ENCODE assay signal across 8 mouse cellular contexts in the genomic region with DNA sequence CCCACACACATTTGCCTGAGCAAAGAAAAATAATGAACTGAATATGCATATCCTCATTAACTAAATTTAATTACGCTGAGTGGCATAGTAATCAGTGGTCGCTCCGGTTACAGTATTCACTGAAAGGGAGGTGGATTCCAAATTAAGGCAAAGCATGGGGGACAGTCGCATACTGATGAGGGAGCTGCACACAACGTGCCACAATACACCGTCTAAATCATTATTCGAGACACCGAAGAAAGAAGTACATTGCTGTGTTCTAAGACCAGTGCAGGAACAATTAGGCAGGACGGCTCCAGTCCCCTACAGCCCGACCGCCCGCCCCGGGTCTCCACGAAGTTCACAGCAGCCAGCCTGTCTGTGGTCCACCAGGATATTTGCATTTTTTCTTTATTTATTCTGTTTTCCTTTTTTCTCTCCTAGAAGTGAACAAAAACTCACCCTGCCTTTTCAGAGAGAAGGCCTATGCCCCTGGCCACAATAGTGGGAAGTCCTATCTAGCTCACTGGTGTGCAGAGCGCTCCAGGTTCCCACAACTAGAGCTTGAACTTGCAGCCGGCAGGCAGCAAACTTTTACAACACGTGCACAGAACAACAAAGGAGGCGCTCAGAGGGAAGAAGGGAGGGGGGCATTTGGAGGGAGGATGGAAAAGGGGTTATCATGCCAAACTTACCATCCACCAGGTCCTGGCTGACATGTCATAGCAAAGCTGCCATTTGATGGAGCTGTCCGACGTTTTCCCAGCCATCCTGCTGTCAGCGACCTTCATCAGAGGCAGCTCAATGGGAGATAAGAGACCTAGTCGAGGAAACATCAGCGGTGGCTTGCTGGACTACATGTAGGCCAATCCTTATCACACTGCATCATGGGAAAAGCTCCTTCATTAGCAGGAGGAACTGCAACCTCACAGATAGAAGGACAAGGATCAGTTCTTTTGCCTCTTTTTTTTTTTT. TPM values are rescaled to one million over a fixed set of nuclear protein-coding genes. Genes with fewer than 3 reads are reported as not detected.
DNase-seq lines count a peak whose midpoint lies in the region; ATAC-seq lines count a peak whose summit lies in the region.

A gene (minus strand): TSS at position 910 of the 954 bp plus-strand sequence.

- H3K9ac ChIP-seq in lung, embryonic 15.5 days: no peak within 1 kb of the TSS
- H3K9ac ChIP-seq in embryonic facial prominence, embryonic 13.5 days: 0 out of 2 replicates have a peak within 1 kb of the TSS, but pooled peaks have one; percentile 53
- H3K9ac ChIP-seq in heart, embryonic 12.5 days: no peak within 1 kb of the TSS
- H3K9ac ChIP-seq in stomach, embryonic 15.5 days: no peak within 1 kb of the TSS

- peaks cover 7% of the 10 kb centered on the region; the same call in 1 of the 2 replicates for H3K27me3 ChIP-seq in lung, embryonic 15.5 days
- H3K27me3 ChIP-seq in embryonic facial prominence, embryonic 13.5 days: peaks cover 2% of the 10 kb centered on the region; the same call in 1 of the 2 replicates
- H3K27me3 ChIP-seq in heart, embryonic 12.5 days (replicated peaks): no peaks in the 10 kb centered on the region
- no peaks in the 10 kb centered on the region for H3K27me3 ChIP-seq in stomach, embryonic 15.5 days (replicated peaks)

- H3K9me3 ChIP-seq in lung, embryonic 15.5 days: no peaks in the 10 kb centered on the region
- no peaks in the 10 kb centered on the region for H3K9me3 ChIP-seq in embryonic facial prominence, embryonic 13.5 days
- H3K9me3 ChIP-seq in heart, embryonic 12.5 days (replicated peaks): no peaks in the 10 kb centered on the region
- no peaks in the 10 kb centered on the region for H3K9me3 ChIP-seq in stomach, embryonic 15.5 days

- H3K4me3 ChIP-seq in lung, embryonic 15.5 days: no peak within 1 kb of the TSS
- H3K4me3 ChIP-seq in embryonic facial prominence, embryonic 13.5 days: no peak within 1 kb of the TSS
- no peak within 1 kb of the TSS for H3K4me3 ChIP-seq in heart, embryonic 12.5 days
- no peak within 1 kb of the TSS for H3K4me3 ChIP-seq in stomach, embryonic 15.5 days (replicated peaks)

- peaks cover 9% of the 10 kb centered on the region; the same call in 1 of the 2 replicates for H3K4me1 ChIP-seq in lung, embryonic 15.5 days
- H3K4me1 ChIP-seq in embryonic facial prominence, embryonic 13.5 days: peaks cover 43% of the 10 kb centered on the region
- H3K4me1 ChIP-seq in heart, embryonic 12.5 days (replicated peaks): peaks cover 59% of the 10 kb centered on the region
- H3K4me1 ChIP-seq in stomach, embryonic 15.5 days: no peaks in the 10 kb centered on the region

- no peak for ATAC-seq in lung, embryonic 15.5 days (ENCODE audit: borderline replicate concordance, extremely low read depth, low FRiP score, low TSS enrichment)
- no peak for ATAC-seq in embryonic facial prominence, embryonic 13.5 days (ENCODE audit: insufficient number of reproducible peaks, insufficient read depth, low FRiP score, low TSS enrichment, low read depth)
- 0 out of 2 replicates have a peak, but pooled peaks have one; percentile 33 for ATAC-seq in heart, embryonic 12.5 days (ENCODE audit: insufficient number of reproducible peaks, low FRiP score)
- no peak for ATAC-seq in stomach, embryonic 15.5 days (ENCODE audit: insufficient read depth, low FRiP score, low read depth)

- DNase-seq in lung, postnatal 10 days: no peak
- DNase-seq in left cerebral cortex, postnatal 10 days (ENCODE audit: extremely low spot score in 1 of 2, low spot score in 2 of 2): peak in 1 of 2 experiments; percentile 27
- DNase-seq in adipocyte (ENCODE audit: low spot score): no peak
- no peak for DNase-seq in urinary bladder, postnatal 36 days (ENCODE audit: low spot score in 2 of 2)

- intact Hi-C loops in left cerebral cortex, postnatal 10 days (cut with DNase I): no loop called here

- H3K36me3 ChIP-seq in lung, embryonic 15.5 days: no peaks in the 10 kb centered on the region
- H3K36me3 ChIP-seq in embryonic facial prominence, embryonic 13.5 days: no peaks in the 10 kb centered on the region
- H3K36me3 ChIP-seq in heart, embryonic 12.5 days: no peaks in the 10 kb centered on the region
- no peaks in the 10 kb centered on the region for H3K36me3 ChIP-seq in stomach, embryonic 15.5 days

- no peak within 1 kb of the TSS for H3K4me2 ChIP-seq in lung, embryonic 15.5 days
- H3K4me2 ChIP-seq in embryonic facial prominence, embryonic 13.5 days: peak within 1 kb of the TSS; percentile 29
- 0 out of 2 replicates have a peak within 1 kb of the TSS, but pooled peaks have one; percentile 11 for H3K4me2 ChIP-seq in heart, embryonic 12.5 days
- H3K4me2 ChIP-seq in stomach, embryonic 15.5 days: no peak within 1 kb of the TSS

- no peak within 1 kb of the TSS for H3K27ac ChIP-seq in lung, embryonic 15.5 days
- peak within 1 kb of the TSS; percentile 39 for H3K27ac ChIP-seq in embryonic facial prominence, embryonic 13.5 days
- H3K27ac ChIP-seq in heart, embryonic 12.5 days (ENCODE audit: poor library complexity, severe bottlenecking): peak within 1 kb of the TSS; percentile 45
- H3K27ac ChIP-seq in stomach, embryonic 15.5 days: no peak within 1 kb of the TSS

- whole genome bisulfite sequencing in lung, embryonic 15.5 days: 60% methylated on average over 23 of the region's 23 CpGs
- WGBS in embryonic facial prominence, embryonic 13.5 days: 52% methylated on average over 23 of the region's 23 CpGs
- WGBS in heart, embryonic 12.5 days: 51% methylated on average over 23 of the region's 23 CpGs
- WGBS in stomach, embryonic 15.5 days: 67% methylated on average over 23 of the region's 23 CpGs

RNA-seq across cellular contexts. Expression of the gene that starts here (rescaled TPM):
- polyA plus RNA-seq in lung, embryonic 15.5 days (2015; fragmentation: Nextera tagmentation; extraction: Ambion mirVana): 107 and 113 TPM in 2 replicates
- polyA plus RNA-seq in embryonic facial prominence, embryonic 13.5 days (2015; fragmentation: Nextera tagmentation; extraction: Ambion mirVana): 104 and 132 TPM in 2 replicates
- 57.5 and 69.2 TPM in 2 replicates for polyA plus RNA-seq in heart, embryonic 12.5 days (2016; fragmentation: Nextera tagmentation; extraction: Ambion mirVana)
- total RNA-seq in left cerebral cortex, postnatal 10 days (2021): 100 to 1,000 TPM; 105 to 109 TPM
- 56.5 and 57.4 TPM in 2 replicates for polyA plus RNA-seq in stomach, embryonic 15.5 days (2015; fragmentation: Nextera tagmentation; extraction: Ambion mirVana)

Comparison
In these comparisons a context has a peak if more than half of its experiments do, and no peak if none do; other contexts are left out.
1. H3K27ac ChIP-seq: peak in embryonic facial prominence, embryonic 13.5 days (single experiment) and heart, embryonic 12.5 days (single experiment); none in lung, embryonic 15.5 days (single experiment) and stomach, embryonic 15.5 days (single experiment).
2. H3K4me2 ChIP-seq: peak in embryonic facial prominence, embryonic 13.5 days (single experiment) and heart, embryonic 12.5 days (single experiment); none in lung, embryonic 15.5 days (single experiment) and stomach, embryonic 15.5 days (single experiment).